Mouse (Mus musculus): ENCODE results near the gene Tlx3. TPM values are rescaled to one million over a fixed set of nuclear protein-coding genes. Genes with fewer than 3 reads are reported as not detected.
A peak's percentile ranks its signal among the peaks of the same experiment; 100 is the strongest.

Tlx3 gene
- polyA plus RNA-seq, 1 experiment from 2014 or later: 1.1 TPM

GRCm38 (mm10) chr11:33195531-33196446, 7.6 kb downstream of the Tlx3 start:
- H3K4me2 ChIP-seq: no peak overlapping the region
- 3% methylated on average over 25 of the region's 25 CpGs for WGBS

GRCm38 (mm10) chr11:33195061-33195460, 8.3 kb downstream of the Tlx3 start:
- peaks cover 72% of the 10 kb centered on the region for H3K27me3 ChIP-seq (replicated peaks)
- H3K4me3 ChIP-seq: no peak overlapping the region
- H3K4me2 ChIP-seq: no peak overlapping the region
- 18% methylated on average over 7 of the region's 7 CpGs for WGBS
- H3K9ac ChIP-seq: no peak overlapping the region
- ATAC-seq (replicated peaks): no peak
- peaks cover 5% of the 10 kb centered on the region; the same call in 1 of the 2 replicates for H3K4me1 ChIP-seq
- H3K27ac ChIP-seq: no peak overlapping the region
- no peaks in the 10 kb centered on the region for H3K36me3 ChIP-seq (replicated peaks)
- H3K9me3 ChIP-seq: no peaks in the 10 kb centered on the region

More at GRCm38 (mm10) chr11:33195531-33196446, 7.6 kb downstream of the Tlx3 start:
- no peak overlapping the region for H3K27ac ChIP-seq
- H3K27me3 ChIP-seq (replicated peaks): peaks cover 78% of the 10 kb centered on the region
- no peak overlapping the region for H3K9ac ChIP-seq
- H3K4me3 ChIP-seq: no peak overlapping the region
- H3K4me1 ChIP-seq: peaks cover 10% of the 10 kb centered on the region
- H3K36me3 ChIP-seq (replicated peaks): no peaks in the 10 kb centered on the region
- H3K9me3 ChIP-seq: no peaks in the 10 kb centered on the region
- ATAC-seq (replicated peaks): no peak

GRCm38 (mm10) chr11:33193695-33194094, 9.7 kb downstream of the Tlx3 start:
- H3K9ac ChIP-seq: no peak overlapping the region
- no peak; the same call in 1 of the 2 replicates for ATAC-seq (replicated peaks)
- H3K4me2 ChIP-seq: peak overlapping the region; percentile 19; the same call in 1 of the 2 replicates
- no peak overlapping the region for H3K4me3 ChIP-seq
- peaks cover 5% of the 10 kb centered on the region; the same call in 1 of the 2 replicates for H3K4me1 ChIP-seq
- no peak overlapping the region for H3K27ac ChIP-seq
- H3K27me3 ChIP-seq (replicated peaks): peaks cover 61% of the 10 kb centered on the region
- H3K36me3 ChIP-seq (replicated peaks): no peaks in the 10 kb centered on the region
- under 1% methylated on average over 12 of the region's 12 CpGs for WGBS
- H3K9me3 ChIP-seq: no peaks in the 10 kb centered on the region

DNA sequence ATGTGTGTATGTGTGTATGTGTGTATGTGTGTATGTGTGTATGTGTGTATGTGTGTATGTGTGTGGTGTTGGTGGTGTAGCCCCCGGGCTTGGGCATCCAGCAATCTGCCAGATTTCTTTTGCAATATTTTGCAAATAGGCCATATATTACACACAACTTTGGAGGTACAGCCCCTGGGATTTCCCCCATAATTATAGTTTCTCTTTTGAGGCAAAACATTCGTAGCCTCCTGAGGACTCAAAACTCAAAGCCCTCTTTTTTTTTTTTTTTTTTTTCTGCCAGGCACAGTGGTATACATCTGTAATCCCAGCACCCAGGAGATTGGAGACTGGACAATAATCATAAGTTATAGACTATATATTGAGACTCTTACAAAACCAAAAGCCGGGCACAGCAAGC, 21.6 kb downstream of the Tlx3 start:
- peaks cover 7% of the 10 kb centered on the region for H3K27me3 ChIP-seq (replicated peaks)
- 89% methylated on average over 3 of the region's 3 CpGs for WGBS
- H3K4me1 ChIP-seq: peaks cover 6% of the 10 kb centered on the region
- no peaks in the 10 kb centered on the region for H3K9me3 ChIP-seq
- H3K4me2 ChIP-seq: no peak overlapping the region
- H3K27ac ChIP-seq: no peak overlapping the region
- no peaks in the 10 kb centered on the region for H3K36me3 ChIP-seq (replicated peaks)
- no peak for ATAC-seq (replicated peaks)
- H3K4me3 ChIP-seq: no peak overlapping the region
- no peak overlapping the region for H3K9ac ChIP-seq

GRCm38 (mm10) chr11:33180701-33181116, 22.7 kb downstream of the Tlx3 start:
- H3K36me3 ChIP-seq (replicated peaks): no peaks in the 10 kb centered on the region
- peaks cover 12% of the 10 kb centered on the region for H3K27me3 ChIP-seq (replicated peaks)
- H3K27ac ChIP-seq: no peak overlapping the region
- no peaks in the 10 kb centered on the region for H3K9me3 ChIP-seq
- ATAC-seq (replicated peaks): peak; percentile 27; the same call in 1 of the 2 replicates
- WGBS: 2% methylated on average over 18 of the region's 18 CpGs
- H3K4me3 ChIP-seq: no peak overlapping the region
- H3K9ac ChIP-seq: no peak overlapping the region
- peak overlapping the region; percentile 45 for H3K4me2 ChIP-seq
- H3K4me1 ChIP-seq: peaks cover 6% of the 10 kb centered on the region

DNA sequence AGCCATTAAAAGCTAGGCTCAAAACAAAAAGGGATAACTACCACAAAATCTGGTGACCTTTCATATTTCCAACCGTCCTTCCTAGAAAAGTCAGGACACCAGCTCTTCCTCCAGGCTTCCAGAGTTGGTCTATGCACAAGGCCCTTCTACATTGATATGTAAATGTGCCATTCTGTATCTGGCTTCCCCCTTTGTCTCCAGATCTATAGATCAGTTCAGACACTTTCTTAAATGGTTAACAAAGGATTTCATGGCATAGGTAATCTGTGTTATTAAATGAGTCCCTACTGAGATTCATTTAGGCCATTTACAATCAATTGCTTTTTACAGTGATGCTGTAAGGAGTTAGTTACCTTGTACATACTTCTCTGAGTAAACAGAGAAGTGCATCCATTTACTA, 23.6 kb downstream of the Tlx3 start:
- Histone ChIP-seq H3K4me3 (no peak overlapping the region), H3K9ac (no peak overlapping the region)
- WGBS: 15% methylated on average over 1 of the region's 1 CpGs

GRCm38 (mm10) chr11:33176525-33177245, 26.7 kb downstream of the Tlx3 start:
- no peaks in the 10 kb centered on the region for H3K36me3 ChIP-seq (replicated peaks)
- H3K4me1 ChIP-seq: peaks cover 6% of the 10 kb centered on the region
- ATAC-seq (replicated peaks): peak; percentile 78; the same call in 1 of the 2 replicates
- H3K27ac ChIP-seq: no peak overlapping the region
- H3K9me3 ChIP-seq: no peaks in the 10 kb centered on the region
- H3K9ac ChIP-seq: no peak overlapping the region
- 35% methylated on average over 20 of the region's 20 CpGs for WGBS
- no peak overlapping the region for H3K4me2 ChIP-seq
- H3K4me3 ChIP-seq: no peak overlapping the region
- peaks cover 13% of the 10 kb centered on the region for H3K27me3 ChIP-seq (replicated peaks)

More for the DNA sequence above, 23.6 kb downstream of the Tlx3 start:
- Histone ChIP-seq H3K36me3 (replicated peaks) (no peaks in the 10 kb centered on the region), H3K27me3 (replicated peaks) (peaks cover 13% of the 10 kb centered on the region), H3K9me3 (no peaks in the 10 kb centered on the region), H3K4me1 (peaks cover 6% of the 10 kb centered on the region), H3K27ac (no peak overlapping the region), H3K4me2 (no peak overlapping the region)
- no peak for ATAC-seq (replicated peaks)

DNA sequence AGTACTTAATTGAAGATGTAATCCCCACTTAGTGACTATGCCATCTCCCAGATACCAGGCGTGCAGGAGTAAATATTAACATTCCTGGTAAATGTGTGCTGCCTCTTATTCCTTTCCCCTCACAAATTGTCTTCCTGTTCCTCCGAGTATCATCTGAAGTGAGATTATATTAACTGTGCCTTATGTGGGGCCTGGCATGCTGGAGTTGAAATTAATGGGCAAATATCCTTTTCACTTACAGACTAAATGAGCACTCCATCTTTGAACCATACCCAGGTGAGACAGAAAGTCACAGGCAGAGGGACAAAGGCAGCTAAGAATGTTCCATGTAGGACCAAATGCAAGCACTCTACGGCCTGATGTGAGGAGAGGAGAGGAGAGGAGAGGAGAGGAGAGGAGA, 27.6 kb downstream of the Tlx3 start:
- no peak for ATAC-seq (replicated peaks)
- Histone ChIP-seq H3K9me3 (no peaks in the 10 kb centered on the region), H3K4me1 (peaks cover 3% of the 10 kb centered on the region), H3K4me3 (no peak overlapping the region), H3K4me2 (no peak overlapping the region), H3K36me3 (replicated peaks) (no peaks in the 10 kb centered on the region), H3K27me3 (replicated peaks) (peaks cover 13% of the 10 kb centered on the region), H3K27ac (no peak overlapping the region), H3K9ac (no peak overlapping the region)
- 72% methylated on average over 3 of the region's 3 CpGs for WGBS

DNA sequence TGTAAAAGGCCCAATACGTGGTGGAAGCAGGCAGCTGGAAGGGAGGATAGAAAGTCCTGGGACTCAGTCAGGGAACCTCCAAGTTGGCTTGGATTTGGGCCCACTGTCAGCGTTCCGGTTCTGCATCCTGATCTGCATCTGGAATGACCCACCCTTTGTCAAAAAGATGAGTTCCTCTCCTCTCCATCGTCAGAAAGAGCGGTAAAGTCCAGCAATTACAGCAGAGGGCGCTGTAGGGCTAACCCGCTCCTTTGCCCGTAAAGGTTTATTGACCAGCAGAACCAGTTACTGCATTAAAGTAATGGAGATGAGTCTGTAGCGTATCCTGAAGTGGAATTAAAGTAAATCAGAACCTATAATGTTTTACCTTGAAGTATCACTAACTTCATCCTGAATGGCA, 32.9 kb downstream of the Tlx3 start:
- H3K36me3 ChIP-seq (replicated peaks): no peaks in the 10 kb centered on the region
- 11% methylated on average over 9 of the region's 9 CpGs for WGBS
- no peak overlapping the region for H3K9ac ChIP-seq
- H3K4me1 ChIP-seq: no peaks in the 10 kb centered on the region
- no peak overlapping the region for H3K4me3 ChIP-seq
- no peaks in the 10 kb centered on the region for H3K27me3 ChIP-seq (replicated peaks)
- no peak overlapping the region for H3K27ac ChIP-seq
- no peak for ATAC-seq (replicated peaks)
- no peak overlapping the region for H3K4me2 ChIP-seq
- H3K9me3 ChIP-seq: no peaks in the 10 kb centered on the region

GRCm38 (mm10) chr11:33162998-33163506, 40.3 kb downstream of the Tlx3 start, which contains the start of gene Npm1:
Gene Npm1, minus strand, starts transcription at chr11:33163206.
- peak; percentile 97 for ATAC-seq (replicated peaks)
- Histone ChIP-seq H3K4me2 (peak within 1 kb of the TSS; percentile 69), H3K9ac (peak within 1 kb of the TSS; percentile 90), H3K9me3 (no peaks in the 10 kb centered on the region), H3K27ac (peak within 1 kb of the TSS; percentile 98), H3K27me3 (replicated peaks) (no peaks in the 10 kb centered on the region), H3K36me3 (replicated peaks) (peaks cover 4% of the 10 kb centered on the region; the same call in 1 of the 2 replicates), H3K4me3 (peak within 1 kb of the TSS; percentile 72), H3K4me1 (peaks cover 20% of the 10 kb centered on the region)
- WGBS: 4% methylated on average over 49 of the region's 49 CpGs

GRCm38 (mm10) chr11:33162211-33162997, 41.0 kb downstream of the Tlx3 start:
- H3K27ac ChIP-seq: peak overlapping the region; percentile 86
- H3K4me2 ChIP-seq: peak overlapping the region; percentile 69
- peak overlapping the region; percentile 90 for H3K9ac ChIP-seq
- H3K9me3 ChIP-seq: no peaks in the 10 kb centered on the region
- WGBS: 2% methylated on average over 53 of the region's 53 CpGs
- ATAC-seq (replicated peaks): peak; percentile 72
- peaks cover 10% of the 10 kb centered on the region; the same call in 1 of the 2 replicates for H3K36me3 ChIP-seq (replicated peaks)
- H3K4me1 ChIP-seq: peaks cover 20% of the 10 kb centered on the region
- H3K27me3 ChIP-seq (replicated peaks): no peaks in the 10 kb centered on the region
- peak overlapping the region; percentile 72 for H3K4me3 ChIP-seq
